Mouse (Mus musculus) urinary bladder, postnatal 14 days (tissue): ENCODE results near the gene Bak1.

Experiments used
- DNase-seq: peaks from one replicate; pipeline ENCODE4 v3.0.0; 2021; ENCODE audit warnings: low spot score

The Bak1 gene

GRCm38 (mm10) chr17:27021076-27021475 lies 7.7 kb downstream of the Bak1 start:
- DNase-seq: no peak

- DNase-seq: no peak
Observed at GRCm38 (mm10) chr17:27018555-27019196, 10.1 kb downstream of the Bak1 start.

GRCm38 (mm10) chr17:27017564-27018499 lies 11.0 kb downstream of the Bak1 start:
- peak; percentile 88 for DNase-seq

GRCm38 (mm10) chr17:27012909-27013308 lies 15.9 kb downstream of the Bak1 start:
- DNase-seq: no peak

GRCm38 (mm10) chr17:27011998-27012672 lies 16.7 kb downstream of the Bak1 start:
- no peak for DNase-seq

- no peak for DNase-seq
Observed at GRCm38 (mm10) chr17:27011167-27011566, 17.6 kb downstream of the Bak1 start.

- no peak for DNase-seq
Observed at GRCm38 (mm10) chr17:27008277-27008676, 20.5 kb downstream of the Bak1 start.

GRCm38 (mm10) chr17:27005644-27006043 lies 23.2 kb downstream of the Bak1 start:
- no peak for DNase-seq

- no peak for DNase-seq
Observed at GRCm38 (mm10) chr17:27004903-27005485, 23.8 kb downstream of the Bak1 start.

- DNase-seq: peak; percentile 69
Observed at GRCm38 (mm10) chr17:27004431-27004830, 24.4 kb downstream of the Bak1 start.

- DNase-seq: no peak
Observed at GRCm38 (mm10) chr17:27001889-27002288, 26.9 kb downstream of the Bak1 start.

- no peak for DNase-seq
Observed at GRCm38 (mm10) chr17:27001151-27001550, 27.7 kb downstream of the Bak1 start.

- peak; percentile 18 for DNase-seq
Observed at GRCm38 (mm10) chr17:26999996-27000395, 28.8 kb downstream of the Bak1 start.

GRCm38 (mm10) chr17:26998283-26998682 lies 30.5 kb downstream of the Bak1 start:
- no peak for DNase-seq

GRCm38 (mm10) chr17:26997661-26998060 lies 31.1 kb downstream of the Bak1 start:
- no peak for DNase-seq

GRCm38 (mm10) chr17:26995562-26995961 lies 33.2 kb downstream of the Bak1 start:
- no peak for DNase-seq

GRCm38 (mm10) chr17:26995006-26995405 lies 33.8 kb downstream of the Bak1 start:
- no peak for DNase-seq

- peak; percentile 61 for DNase-seq
Observed at GRCm38 (mm10) chr17:26994410-26994809, 34.4 kb downstream of the Bak1 start.

GRCm38 (mm10) chr17:26990521-26990920 lies 38.3 kb downstream of the Bak1 start:
- no peak for DNase-seq

GRCm38 (mm10) chr17:26985503-26986179 lies 43.2 kb downstream of the Bak1 start:
- no peak for DNase-seq

- DNase-seq: no peak
Observed at GRCm38 (mm10) chr17:26983382-26983781, 45.4 kb downstream of the Bak1 start.

GRCm38 (mm10) chr17:26981050-26981449 lies 47.8 kb downstream of the Bak1 start:
- DNase-seq: no peak
